Mouse (Mus musculus): ENCODE results near the gene Urod.

DNA sequence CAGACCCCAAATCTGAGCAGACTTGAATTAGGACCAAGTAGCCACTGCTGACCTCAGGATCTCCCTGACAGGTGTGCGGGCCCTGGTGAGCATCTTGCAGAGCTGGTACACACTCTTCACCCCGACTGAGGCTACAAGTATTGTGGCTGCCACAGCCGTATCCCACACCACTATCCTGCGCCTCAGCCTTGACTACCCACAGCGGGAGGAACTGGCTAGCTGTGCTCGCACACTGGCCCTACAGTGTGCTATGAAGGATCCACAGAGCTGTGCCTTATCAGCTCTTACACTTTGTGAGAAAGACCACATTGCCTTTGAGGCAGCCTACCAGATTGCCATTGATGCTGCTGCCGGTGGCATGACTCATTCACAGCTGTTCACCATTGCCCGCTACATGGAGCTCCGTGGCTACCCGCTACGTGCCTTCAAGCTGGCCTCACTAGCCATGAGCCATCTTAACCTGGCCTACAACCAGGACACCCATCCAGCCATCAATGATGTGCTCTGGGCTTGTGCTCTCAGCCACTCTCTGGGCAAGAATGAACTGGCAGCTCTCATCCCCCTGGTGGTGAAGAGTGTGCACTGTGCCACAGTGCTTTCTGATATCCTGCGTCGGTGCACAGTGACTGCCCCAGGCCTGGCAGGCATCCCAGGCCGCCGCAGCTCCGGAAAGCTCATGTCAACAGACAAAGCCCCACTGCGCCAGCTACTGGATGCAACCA, 7.7 kb downstream of the Urod start:
- TF ChIP-seq GATA1 (IDR thresholded peaks at IDR 0.05; ENCODE audit: low read length) (no peak), TAL1 (IDR thresholded peaks at IDR 0.05; ENCODE audit: low read length) (no peak)

All from erythroblast, embryonic 14.5 days (primary cell).